Mouse (Mus musculus) midbrain, postnatal 0 days (tissue): ENCODE measurements at regions not wholly inside any gene's neighbourhood (a gene's known extent, or its start where the extent isn't known, plus 50 kb on each side); places are given as distances from the start of the nearest gene placed in this dataset.

Experiments
- ATAC-seq: fragments of 200-750 bp; cut with Nextera tagmentation; 2 replicates; pipeline ENCODE4 v1.8.0; 2017; ENCODE audit warnings: moderate number of reproducible peaks, mild to moderate bottlenecking, moderate TSS enrichment, moderate library complexity; ENCODE audit not compliant: low FRiP score
- DNase-seq: peaks from one replicate; pipeline ENCODE4 v3.0.0-alpha.2; 2015; ENCODE audit warnings: low spot score
- H3K27ac ChIP-seq: fragments of 300-500 bp; sonication (generic); 2 replicates; pipeline ENCODE4 v1.5.1; 2014; ENCODE audit warnings: low read depth, mild to moderate bottlenecking, low read length, mixed read lengths
- H3K27me3 ChIP-seq: fragments of 300-500 bp; sonication (generic); 2 replicates; pipeline ENCODE4 v1.6.1; 2014; ENCODE audit warnings: low read length, control low read depth, mixed read lengths; ENCODE audit not compliant: insufficient read depth
- H3K36me3 ChIP-seq: fragments of 300-500 bp; sonication (generic); 2 replicates; pipeline ENCODE4 v1.6.1; 2014; ENCODE audit warnings: low read length, control low read depth, mixed read lengths; ENCODE audit not compliant: insufficient read depth
- H3K4me1 ChIP-seq: fragments of 300-500 bp; sonication (generic); 2 replicates; pipeline ENCODE4 v1.6.1; 2014; ENCODE audit warnings: mild to moderate bottlenecking, control low read depth, antibody characterized with exemption, low read length, mixed read lengths; ENCODE audit not compliant: insufficient read depth
- H3K4me2 ChIP-seq: fragments of 300-500 bp; sonication (generic); 2 replicates; pipeline ENCODE4 v1.6.1; 2014; ENCODE audit warnings: low read depth, mild to moderate bottlenecking, low read length, mixed read lengths; ENCODE audit not compliant: poor library complexity, severe bottlenecking
- H3K4me3 ChIP-seq: fragments of 300-500 bp; sonication (generic); 2 replicates; pipeline ENCODE4 v1.5.1; 2014; ENCODE audit warnings: low read depth, mild to moderate bottlenecking, low read length, moderate library complexity
- H3K9ac ChIP-seq: fragments of 300-500 bp; sonication (generic); replicated peaks from 2 replicates; pipeline ENCODE4 v1.6.1; 2014; ENCODE audit warnings: mild to moderate bottlenecking, low read length, moderate library complexity, mixed read lengths; ENCODE audit not compliant: poor library complexity, severe bottlenecking
- H3K9me3 ChIP-seq: fragments of 300-500 bp; sonication (generic); 2 replicates; pipeline ENCODE4 v1.6.1; 2016; ENCODE audit warnings: low read length, control low read depth
- CTCF ChIP-seq: IDR thresholded peaks from 2 replicates; pipeline ENCODE4 v1.5.1; 2016; ENCODE audit warnings: antibody characterized with exemption, mild to moderate bottlenecking
- WGBS: fragments of 180-500 bp; shearing (Covaris S2); extraction: QIAGEN DNeasy Blood & Tissue Kit; methylation state at CpG from one replicate; pipeline ENCODE4 v1.1.7; 2014; 5-methylcytosine and 5-hydroxymethylcytosine counted together

DNA sequence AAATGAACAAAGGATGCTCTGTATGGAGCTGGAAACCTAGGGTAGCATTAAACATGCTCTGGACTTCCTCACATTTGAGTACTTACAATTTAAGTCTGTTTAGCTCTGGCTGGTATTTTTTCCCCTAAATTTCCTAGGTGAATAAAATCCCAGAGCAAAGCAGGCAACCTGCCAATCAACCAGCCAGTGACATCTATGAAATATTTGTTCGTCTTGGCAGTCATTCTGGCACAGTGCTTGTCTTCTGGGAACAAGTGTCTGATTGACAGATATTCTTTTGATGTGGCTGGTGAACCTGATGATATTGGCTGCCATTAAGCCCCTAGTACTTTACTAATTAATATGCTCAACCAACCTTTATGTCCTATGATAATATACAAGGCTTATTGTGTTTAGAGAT, 64.1 kb upstream of the Dcaf12l2 start:
- H3K9ac ChIP-seq, result no peak overlapping the region
- no peak for ATAC-seq
- DNase-seq, result peak; percentile 3

More for the DNA sequence above, 64.1 kb upstream of the Dcaf12l2 start:
- Histone ChIP-seq H3K4me1 (no peaks in the 10 kb centered on the region), H3K36me3 (no peaks in the 10 kb centered on the region), H3K27ac (no peak overlapping the region), H3K4me3 (no peak overlapping the region), H3K4me2 (no peak overlapping the region), H3K9me3 (no peaks in the 10 kb centered on the region), H3K27me3 (no peaks in the 10 kb centered on the region)
- 29% methylated on average over 1 of the region's 1 CpGs for WGBS
- no peak for TF ChIP-seq CTCF
